Mouse (Mus musculus) liver, embryonic 16.5 days (tissue): ENCODE data around the gene Trak1. TPM values are rescaled to one million over a fixed set of nuclear protein-coding genes. Genes with fewer than 3 reads are reported as not detected.

Source experiments
- ATAC-seq: fragments of 200-750 bp; cut with Nextera tagmentation; 2 replicates; pipeline ENCODE4 v1.8.0; 2017; ENCODE audit warnings: low read depth, mild to moderate bottlenecking, moderate number of reproducible peaks, moderate library complexity
- H3K27ac ChIP-seq: fragments of 300-500 bp; sonication (generic); 2 replicates; pipeline ENCODE4 v1.5.1; 2014; ENCODE audit warnings: mild to moderate bottlenecking, low read length
- H3K27me3 ChIP-seq: fragments of 300-500 bp; sonication (generic); 2 replicates; pipeline ENCODE4 v1.6.1; 2014; ENCODE audit warnings: low read depth, low read length, mixed read lengths; ENCODE audit not compliant: control insufficient read depth, insufficient read depth
- H3K36me3 ChIP-seq: fragments of 300-500 bp; sonication (generic); 2 replicates; pipeline ENCODE4 v1.6.1; 2014; ENCODE audit warnings: mild to moderate bottlenecking; ENCODE audit not compliant: control insufficient read depth, insufficient read depth
- H3K4me1 ChIP-seq: fragments of 300-500 bp; sonication (generic); 2 replicates; pipeline ENCODE4 v1.6.1; 2014; ENCODE audit warnings: low read depth, low read length, mixed read lengths; ENCODE audit not compliant: control insufficient read depth
- H3K4me2 ChIP-seq: fragments of 300-500 bp; sonication (generic); 2 replicates; pipeline ENCODE4 v1.6.1; 2014; ENCODE audit warnings: low read depth, low read length, mixed read lengths
- H3K4me3 ChIP-seq: fragments of 300-500 bp; sonication (generic); 2 replicates; pipeline ENCODE4 v1.5.1; 2014; ENCODE audit warnings: low read depth, mild to moderate bottlenecking, low read length
- H3K9ac ChIP-seq: fragments of 300-500 bp; sonication (generic); 2 replicates; pipeline ENCODE4 v1.6.1; 2014; ENCODE audit warnings: low read depth, low read length
- H3K9me3 ChIP-seq: fragments of 300-500 bp; sonication (generic); replicated peaks from 2 replicates; pipeline ENCODE4 v1.6.1; 2016; ENCODE audit warnings: low read length; ENCODE audit not compliant: control insufficient read depth
- WGBS: fragments of 180-500 bp; shearing (Covaris S2); extraction: QIAGEN DNeasy Blood & Tissue Kit; methylation state at CpG from one replicate; pipeline ENCODE4 v1.1.7; 2014; ENCODE audit not compliant: insufficient replicate concordance; 5-methylcytosine and 5-hydroxymethylcytosine counted together
- polyA plus RNA-seq: library from polyadenylated mRNA; unstranded; fragments of >200 nt; fragmentation: Nextera tagmentation; extraction: Ambion mirVana; gene quantifications from 2 replicates; pipeline ENCODE4 v1.2.1, GENCODE M21; 2015

The Trak1 gene
- polyA plus RNA-seq, 1 experiment from 2014 or later: 5.2 TPM

DNA sequence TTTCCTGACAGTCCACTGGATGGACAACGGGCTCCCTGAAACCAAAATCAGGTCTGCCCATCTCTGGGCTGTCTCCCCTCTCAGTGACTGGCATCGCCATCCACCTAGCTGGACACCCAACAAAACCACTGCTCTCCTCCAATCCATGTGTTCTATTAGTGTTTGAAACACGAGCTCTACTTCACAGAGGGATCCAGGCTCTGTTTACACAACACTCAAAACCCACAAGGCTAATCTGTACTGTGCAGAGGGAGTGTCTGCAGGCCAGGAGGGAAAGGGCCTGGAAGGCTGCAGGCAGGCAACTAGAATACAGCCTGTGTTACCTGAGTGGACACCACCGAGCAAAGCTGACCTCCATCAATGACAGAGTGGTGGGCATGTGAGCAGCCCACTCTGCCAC lies 25.7 kb upstream of the Trak1 start:
- Histone ChIP-seq H3K9me3 (no peaks in the 10 kb centered on the region), H3K36me3 (no peaks in the 10 kb centered on the region), H3K4me2 (no peak overlapping the region), H3K9ac (no peak overlapping the region), H3K4me1 (peaks cover under 1% of the 10 kb centered on the region), H3K27me3 (no peaks in the 10 kb centered on the region), H3K27ac (no peak overlapping the region), H3K4me3 (no peak overlapping the region)
- WGBS: 45% methylated on average over 4 of the region's 4 CpGs
- no peak for ATAC-seq

DNA sequence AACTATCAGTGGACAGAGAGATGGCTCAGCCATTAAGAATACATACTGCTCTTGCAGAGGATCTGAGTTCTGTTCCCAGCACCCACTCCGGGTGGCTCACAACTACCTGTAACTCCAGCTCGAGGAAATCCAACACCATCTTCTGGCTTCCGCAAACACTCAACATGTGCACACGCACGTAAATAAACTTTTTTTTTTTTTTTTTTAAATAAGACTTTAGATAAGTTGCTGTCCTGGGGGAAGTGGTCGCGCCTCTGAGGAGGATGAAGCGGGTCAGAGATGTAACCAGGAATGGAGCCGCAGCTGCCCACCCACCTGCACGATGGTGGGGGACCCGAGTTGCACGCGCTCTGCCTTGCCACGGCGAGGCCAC lies 20.6 kb upstream of the Trak1 start:
- peak overlapping the region; percentile 65 for H3K9ac ChIP-seq
- H3K4me1 ChIP-seq: peaks cover 12% of the 10 kb centered on the region
- H3K36me3 ChIP-seq: no peaks in the 10 kb centered on the region
- no peak for ATAC-seq
- peak overlapping the region; percentile 94 for H3K4me2 ChIP-seq
- H3K9me3 ChIP-seq: no peaks in the 10 kb centered on the region
- no peak overlapping the region for H3K27ac ChIP-seq
- no peaks in the 10 kb centered on the region for H3K27me3 ChIP-seq
- WGBS: 21% methylated on average over 15 of the region's 15 CpGs
- peak overlapping the region; percentile 74 for H3K4me3 ChIP-seq

DNA sequence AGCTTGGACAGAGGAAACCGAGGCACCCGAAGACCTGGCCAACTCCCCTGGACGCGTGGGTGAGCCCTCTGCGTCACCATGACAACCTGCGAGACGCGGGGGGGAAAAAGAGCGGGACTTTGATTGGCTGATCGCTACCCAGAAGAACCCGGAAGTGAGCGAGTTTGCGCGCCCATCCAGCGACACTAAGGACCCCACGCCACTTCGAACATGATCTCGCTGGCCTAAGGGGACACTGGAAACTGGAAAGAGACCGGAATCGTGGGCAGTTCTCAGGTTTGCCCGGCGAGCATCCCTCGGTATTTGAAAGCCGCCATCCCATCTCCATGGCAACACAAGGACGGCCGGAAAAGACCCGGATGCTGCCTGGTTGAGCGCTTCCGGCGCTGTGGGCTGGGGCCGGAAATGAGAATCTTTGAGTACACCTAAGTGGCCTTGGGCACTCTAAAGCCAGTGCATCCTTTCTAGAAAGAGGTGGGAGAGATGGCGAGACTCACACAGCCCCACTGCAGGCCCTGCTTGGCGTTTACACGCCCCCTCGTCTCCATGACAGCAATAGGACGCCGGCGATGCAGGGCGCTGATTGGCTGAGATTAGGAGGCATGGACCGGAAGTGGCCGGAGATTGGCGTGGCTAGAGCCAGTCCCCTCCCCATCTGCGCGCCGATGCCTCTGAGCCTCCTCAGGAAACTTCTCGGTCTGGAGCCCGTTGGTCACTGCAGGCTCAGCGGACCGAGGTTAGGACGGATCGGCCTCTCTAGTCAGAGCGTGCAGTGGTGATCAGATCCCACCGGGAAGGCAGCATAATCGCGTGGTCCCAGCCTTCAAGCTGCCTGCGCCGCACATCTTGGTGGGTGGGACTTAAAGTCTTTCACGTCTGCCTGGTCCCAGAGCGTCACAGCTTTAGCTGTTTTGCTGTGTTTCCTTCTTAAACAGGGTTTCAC lies 19.9 kb upstream of the Trak1 start, which contains the start of gene Ulk4:
TSS of gene Ulk4 (minus strand) at position 80 of the 943 bp plus-strand sequence.
- H3K27me3 ChIP-seq: no peaks in the 10 kb centered on the region
- H3K36me3 ChIP-seq: no peaks in the 10 kb centered on the region
- WGBS: under 1% methylated on average over 59 of the region's 59 CpGs
- peak; percentile 98 for ATAC-seq
- H3K4me3 ChIP-seq: peak within 1 kb of the TSS; percentile 74
- no peak within 1 kb of the TSS for H3K27ac ChIP-seq
- no peaks in the 10 kb centered on the region for H3K9me3 ChIP-seq
- peak within 1 kb of the TSS; percentile 65 for H3K9ac ChIP-seq
- H3K4me2 ChIP-seq: peak within 1 kb of the TSS; percentile 94
- peaks cover 12% of the 10 kb centered on the region for H3K4me1 ChIP-seq

DNA sequence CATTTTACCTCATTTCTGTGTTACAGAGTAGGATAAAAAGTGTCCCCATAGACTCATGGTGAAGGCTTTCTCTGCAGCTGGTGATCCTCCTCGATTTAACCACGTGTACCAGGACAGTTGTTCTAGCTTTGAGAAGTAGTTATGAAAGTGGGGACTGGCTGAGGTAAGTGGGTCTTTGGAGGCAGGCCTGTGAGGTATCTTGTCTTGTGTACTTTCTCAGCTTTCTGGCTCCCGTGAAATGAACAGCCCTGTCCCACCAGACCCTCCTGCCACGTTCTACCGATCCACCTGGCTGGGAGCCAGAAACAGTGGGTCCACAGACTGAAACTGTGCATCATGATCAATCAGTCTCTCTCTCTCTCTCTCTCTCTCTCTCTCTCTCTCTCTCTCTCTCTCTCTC lies 18.1 kb upstream of the Trak1 start:
- Histone ChIP-seq H3K27ac (no peak overlapping the region), H3K9ac (no peak overlapping the region), H3K36me3 (no peaks in the 10 kb centered on the region), H3K9me3 (no peaks in the 10 kb centered on the region), H3K4me1 (peaks cover 12% of the 10 kb centered on the region), H3K4me3 (no peak overlapping the region), H3K27me3 (no peaks in the 10 kb centered on the region), H3K4me2 (no peak overlapping the region)
- 68% methylated on average over 5 of the region's 5 CpGs for WGBS
- no peak for ATAC-seq

DNA sequence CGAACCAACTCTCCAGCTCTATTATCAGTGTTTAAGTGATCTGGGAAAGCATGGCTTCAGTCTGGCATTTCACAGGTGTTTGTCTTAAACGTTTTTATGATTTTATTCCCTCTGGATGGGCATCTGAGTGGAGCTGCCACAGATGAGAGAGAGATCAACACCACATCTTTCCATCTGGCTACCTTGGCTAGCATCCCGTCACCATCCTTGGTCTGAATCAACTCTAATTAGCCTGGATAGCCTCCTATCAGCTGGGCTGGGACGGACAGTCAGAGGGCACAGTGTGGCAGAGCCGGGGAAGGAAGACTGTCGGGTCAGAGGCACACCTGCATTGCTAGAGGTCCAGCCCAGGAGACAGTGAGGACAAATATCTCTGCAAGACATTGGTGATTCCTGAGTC lies 15.4 kb upstream of the Trak1 start:
- no peak overlapping the region for H3K27ac ChIP-seq
- H3K4me3 ChIP-seq: no peak overlapping the region
- no peaks in the 10 kb centered on the region for H3K27me3 ChIP-seq
- no peak overlapping the region for H3K4me2 ChIP-seq
- H3K4me1 ChIP-seq: peaks cover 25% of the 10 kb centered on the region
- H3K9ac ChIP-seq: no peak overlapping the region
- H3K9me3 ChIP-seq: no peaks in the 10 kb centered on the region
- H3K36me3 ChIP-seq: no peaks in the 10 kb centered on the region
- no peak for ATAC-seq
- WGBS: 63% methylated on average over 6 of the region's 6 CpGs

DNA sequence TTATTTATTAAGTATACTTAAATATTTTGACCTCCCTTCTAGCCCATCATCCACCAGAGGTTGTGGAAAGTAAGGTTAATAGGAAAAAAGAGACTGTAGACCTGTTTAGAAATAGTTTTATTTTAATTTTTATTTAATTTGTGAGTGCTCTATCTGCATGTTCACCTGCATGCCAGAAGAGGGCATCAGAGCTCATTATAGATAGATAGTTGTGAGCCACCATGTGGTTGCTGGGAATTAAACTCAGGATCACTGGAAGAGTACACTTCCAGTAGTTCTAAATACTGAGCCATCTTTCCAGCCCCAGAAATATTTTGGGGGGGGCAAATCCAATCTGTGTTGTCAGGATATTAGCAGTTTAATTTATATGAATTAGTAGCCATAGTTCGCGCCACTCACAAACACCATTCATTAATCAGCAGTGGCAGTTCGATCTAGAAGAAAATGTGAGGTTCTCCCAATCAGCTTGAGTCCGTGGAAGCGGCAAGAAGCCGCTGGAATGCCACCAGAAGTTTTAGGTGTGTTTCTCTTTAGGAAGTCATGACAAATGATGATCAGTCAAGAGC lies 13.6 kb upstream of the Trak1 start:
- H3K4me2 ChIP-seq: no peak overlapping the region

DNA sequence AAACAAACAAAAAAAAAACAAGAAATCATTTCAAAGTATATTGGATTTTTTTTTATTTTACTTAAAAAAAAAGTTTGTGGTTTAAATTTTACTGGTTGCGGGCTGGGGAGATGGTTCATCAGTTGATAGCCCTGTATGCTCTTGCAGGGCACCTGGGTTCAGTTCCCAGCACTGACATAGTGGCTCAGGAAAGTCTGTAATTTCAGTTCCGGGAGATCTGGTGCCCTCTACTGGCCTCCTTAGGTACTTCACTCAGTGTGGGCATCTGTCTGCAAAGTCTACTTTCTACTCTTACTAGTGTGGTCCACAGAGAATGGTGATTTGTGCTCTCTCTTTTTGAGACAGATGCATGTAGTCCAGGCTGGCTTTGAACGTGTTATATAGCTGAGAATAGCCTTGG lies 12.9 kb upstream of the Trak1 start:
- H3K9ac ChIP-seq: no peak overlapping the region
- H3K4me2 ChIP-seq: no peak overlapping the region
- H3K27ac ChIP-seq: no peak overlapping the region
- no peaks in the 10 kb centered on the region for H3K36me3 ChIP-seq
- no peaks in the 10 kb centered on the region for H3K9me3 ChIP-seq
- no peak for ATAC-seq
- H3K4me3 ChIP-seq: no peak overlapping the region
- peaks cover 16% of the 10 kb centered on the region for H3K4me1 ChIP-seq
- no peaks in the 10 kb centered on the region for H3K27me3 ChIP-seq
- 62% methylated on average over 3 of the region's 3 CpGs for WGBS

More for the DNA sequence above, 13.6 kb upstream of the Trak1 start:
- H3K4me3 ChIP-seq: no peak overlapping the region
- no peak overlapping the region for H3K9ac ChIP-seq
- ATAC-seq: no peak
- no peaks in the 10 kb centered on the region for H3K27me3 ChIP-seq
- H3K9me3 ChIP-seq: no peaks in the 10 kb centered on the region
- WGBS: 84% methylated on average over 6 of the region's 6 CpGs
- H3K36me3 ChIP-seq: no peaks in the 10 kb centered on the region
- H3K4me1 ChIP-seq: peaks cover 16% of the 10 kb centered on the region
- H3K27ac ChIP-seq: no peak overlapping the region

DNA sequence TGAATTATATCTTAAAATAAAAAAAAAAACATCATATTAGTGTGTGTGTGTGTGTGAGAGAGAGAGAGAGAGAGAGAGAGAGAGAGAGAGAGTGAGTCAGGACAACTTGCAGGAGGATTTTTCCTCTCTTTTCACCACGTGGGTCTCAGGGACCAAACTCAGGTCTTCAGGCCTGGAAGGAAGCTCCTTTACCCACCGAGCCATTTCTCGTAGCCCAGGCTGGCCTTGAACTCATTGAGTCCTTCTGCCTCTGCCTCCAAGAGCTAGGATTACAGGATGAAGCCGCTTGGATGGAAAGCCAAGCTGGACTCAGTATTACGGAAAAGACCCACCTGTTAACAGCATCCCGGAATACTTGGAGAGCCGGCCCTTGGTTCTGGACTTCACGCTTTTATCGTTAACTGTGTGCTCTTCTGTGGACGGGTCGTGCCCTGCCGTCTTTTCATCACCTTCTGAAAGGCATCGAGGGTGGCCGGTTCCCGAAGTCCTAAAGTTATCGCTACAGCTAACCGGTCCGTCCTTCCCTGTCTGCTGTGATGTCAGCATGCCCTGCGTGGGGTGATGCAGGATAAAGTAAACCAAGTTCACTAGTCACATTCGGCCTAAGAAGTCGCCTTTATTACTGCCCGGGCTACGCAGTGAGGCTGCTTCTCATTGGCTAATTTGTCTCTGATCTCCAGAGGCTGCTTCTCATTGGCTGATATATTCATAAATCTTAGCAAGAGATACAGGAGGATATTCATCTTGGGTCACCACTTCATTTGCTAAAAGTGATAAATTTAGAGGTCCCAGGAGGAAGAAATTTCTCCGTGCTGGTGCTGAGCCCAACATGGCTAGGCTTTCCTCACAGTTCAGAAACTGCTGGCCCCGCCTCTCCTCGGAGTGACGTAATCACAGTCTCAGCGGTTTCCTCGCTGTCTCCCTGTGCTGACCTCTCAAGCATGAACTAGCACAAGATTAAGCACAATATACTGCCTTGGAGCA lies 11.7 kb upstream of the Trak1 start:
- Histone ChIP-seq H3K4me1 (peaks cover 16% of the 10 kb centered on the region), H3K4me3 (peak overlapping the region; percentile 65), H3K9me3 (no peaks in the 10 kb centered on the region), H3K27me3 (no peaks in the 10 kb centered on the region), H3K9ac (peak overlapping the region; percentile 54), H3K4me2 (peak overlapping the region; percentile 73), H3K27ac (peak overlapping the region; percentile 68), H3K36me3 (no peaks in the 10 kb centered on the region)
- WGBS: 23% methylated on average over 29 of the region's 29 CpGs
- ATAC-seq: peak; percentile 84
